Mouse (Mus musculus): ENCODE data around the gene Itprip.

GRCm38 (mm10) chr19:47871515-47871914 is 47.6 kb downstream of the Itprip start:
- TF ChIP-seq CTCF (conservative IDR thresholded peaks at IDR 0.05; ENCODE audit: insufficient read depth, insufficient read length, low read depth, low read length) (no peak; the same call in 1 of the 2 replicates), POLR2A (IDR thresholded peaks at IDR 0.05; ENCODE audit: low read depth, low read length) (no peak)
